Mouse (Mus musculus) gastrocnemius, adult 18-20 months (tissue): ENCODE results near the gene Ptx4. TPM values are rescaled to one million over a fixed set of nuclear protein-coding genes. Genes with fewer than 3 reads are reported as not detected.

Source experiments
- DNase-seq: peaks from one replicate; pipeline ENCODE4 v3.0.0; 2021; ENCODE audit warnings: low spot score
- long read RNA-seq, 2 experiments: library from polyadenylated mRNA; stranded (forward); transcript quantifications; one replicate each; pipeline ENCODE4 v2.0.0; 2021
- total RNA-seq, 2 experiments: library from RNA; stranded (reverse); gene quantifications; 2 replicates each; pipeline ENCODE4 v1.2.3; 2021

Gene Ptx4
- 1 to 10 TPM; 1.1 to 1.5 TPM for total RNA-seq
- long read RNA-seq, experiment 1 = 0 reads
- long read RNA-seq, experiment 2 = 0 reads

GRCm38 (mm10) chr17:25120406-25120805 lies at the start of gene Ptx4:
Gene Ptx4, plus strand, starts transcription at chr17:25120760.
- DNase-seq = no peak

DNA sequence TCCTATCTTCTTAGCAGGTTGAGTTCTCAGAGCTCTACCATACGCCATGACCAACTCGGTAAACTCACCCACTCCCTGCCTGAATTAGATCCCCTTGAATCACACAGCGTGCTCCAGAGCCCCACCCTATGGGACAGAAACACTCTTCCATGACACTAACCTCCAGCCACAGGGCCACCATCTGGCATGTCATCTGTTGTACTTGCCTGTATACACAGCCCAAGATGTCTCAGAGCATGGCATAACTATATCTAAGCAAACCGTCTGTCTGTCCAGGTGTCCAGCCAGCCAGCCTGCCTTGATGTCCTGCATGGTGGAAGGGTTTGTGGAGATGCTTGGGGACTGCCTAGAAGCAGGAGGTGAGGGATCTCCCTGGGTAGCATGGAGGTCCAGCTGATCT lies 43.7 kb upstream of the Ptx4 start:
- no peak for DNase-seq

GRCm38 (mm10) chr17:25077771-25078372 lies 42.7 kb upstream of the Ptx4 start:
- DNase-seq = peak; percentile 60

- no peak for DNase-seq
Measured at GRCm38 (mm10) chr17:25080210-25080609, 40.4 kb upstream of the Ptx4 start.

DNA sequence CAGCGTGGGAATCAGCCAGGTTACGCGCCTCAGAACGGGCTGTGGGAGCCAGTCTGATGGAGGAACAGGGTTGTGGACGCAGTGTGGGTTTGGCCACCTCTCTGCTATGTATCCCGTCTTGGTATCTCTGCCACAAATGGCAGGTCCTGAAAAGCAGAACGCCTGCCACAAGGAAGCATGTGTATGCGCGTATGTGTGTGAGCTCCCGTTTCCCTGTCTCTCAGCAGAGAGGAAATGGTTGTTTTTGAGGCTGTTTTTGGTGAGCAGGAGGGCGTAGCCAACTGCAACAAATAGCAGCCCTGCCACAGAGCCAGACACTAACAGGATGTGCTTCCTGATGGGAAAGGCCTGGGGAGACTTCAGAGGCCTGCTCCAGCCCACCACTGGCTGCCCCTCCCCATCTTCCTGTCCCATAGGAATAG lies 39.6 kb upstream of the Ptx4 start:
- DNase-seq = peak; percentile 64

GRCm38 (mm10) chr17:25082081-25082847 lies 38.3 kb upstream of the Ptx4 start:
- DNase-seq = no peak

DNA sequence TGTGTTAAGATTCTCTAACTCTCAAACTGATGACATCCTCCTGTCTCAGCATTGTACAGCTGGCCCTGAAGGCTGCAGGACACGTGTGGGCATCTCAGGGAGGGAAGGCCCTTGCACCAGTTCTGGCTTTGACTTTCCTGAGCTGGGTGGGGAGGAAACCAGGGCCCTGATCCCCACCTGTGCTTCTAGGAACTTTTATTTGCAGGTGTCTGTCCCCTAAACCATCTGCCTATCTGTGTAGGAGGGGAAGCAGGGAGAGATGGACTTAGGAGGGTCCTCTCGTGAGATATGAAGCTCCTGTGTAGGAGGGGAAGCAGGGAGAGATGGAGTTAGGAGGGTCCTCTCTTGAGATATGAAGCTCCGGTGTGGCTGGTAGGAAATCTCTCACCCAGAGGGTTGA lies 37.7 kb upstream of the Ptx4 start:
- no peak for DNase-seq

DNA sequence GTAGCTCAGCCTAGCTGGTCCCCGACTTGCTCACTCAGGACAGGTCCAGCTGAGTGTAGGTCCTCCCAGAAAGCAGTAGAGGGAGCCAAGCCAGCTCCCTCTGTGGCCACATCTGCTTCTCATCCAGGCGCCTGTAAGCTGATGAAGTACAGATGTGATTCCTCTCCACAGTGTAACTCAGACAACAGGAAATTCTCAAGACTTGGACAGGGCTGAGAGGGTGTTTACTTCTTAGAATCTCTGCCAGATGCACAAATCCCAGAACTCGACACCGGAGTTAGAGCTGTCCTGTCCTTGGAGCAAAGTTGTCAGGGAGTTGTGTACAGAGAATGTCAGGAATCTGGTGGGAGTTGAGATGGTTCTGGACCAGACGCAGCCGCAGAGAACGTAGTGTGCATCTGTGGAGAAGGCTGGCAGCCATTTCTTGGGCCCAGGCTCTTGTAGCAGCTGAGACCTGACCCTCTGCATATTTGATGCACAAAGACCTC lies 37.1 kb upstream of the Ptx4 start, which contains the start of gene Tmem204:
TSS of gene Tmem204 (minus strand) at position 148 of the 488 bp plus-strand sequence.
- DNase-seq = peak; percentile 77

- peak; percentile 82 for DNase-seq
Measured at GRCm38 (mm10) chr17:25084835-25085385, 35.6 kb upstream of the Ptx4 start.

DNA sequence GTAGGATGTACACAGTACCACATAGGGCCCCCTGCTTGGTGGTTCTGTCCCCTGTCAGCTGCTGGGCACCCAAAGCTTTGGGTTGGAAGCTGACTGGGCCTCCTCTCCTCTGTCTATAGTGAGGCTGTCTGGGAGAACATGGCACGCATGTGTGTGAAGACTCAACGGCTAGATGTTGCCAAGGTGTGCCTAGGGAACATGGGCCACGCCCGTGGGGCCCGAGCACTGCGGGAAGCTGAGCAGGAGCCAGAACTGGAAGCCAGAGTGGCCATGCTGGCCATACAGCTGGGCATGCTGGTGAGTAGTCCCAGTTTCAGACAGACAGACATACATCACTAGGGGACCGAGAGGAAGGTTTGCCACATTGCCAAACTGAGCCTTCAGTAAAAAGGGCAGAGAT lies 33.8 kb upstream of the Ptx4 start:
- no peak for DNase-seq

GRCm38 (mm10) chr17:25089158-25089557 lies 31.4 kb upstream of the Ptx4 start:
- no peak for DNase-seq

DNA sequence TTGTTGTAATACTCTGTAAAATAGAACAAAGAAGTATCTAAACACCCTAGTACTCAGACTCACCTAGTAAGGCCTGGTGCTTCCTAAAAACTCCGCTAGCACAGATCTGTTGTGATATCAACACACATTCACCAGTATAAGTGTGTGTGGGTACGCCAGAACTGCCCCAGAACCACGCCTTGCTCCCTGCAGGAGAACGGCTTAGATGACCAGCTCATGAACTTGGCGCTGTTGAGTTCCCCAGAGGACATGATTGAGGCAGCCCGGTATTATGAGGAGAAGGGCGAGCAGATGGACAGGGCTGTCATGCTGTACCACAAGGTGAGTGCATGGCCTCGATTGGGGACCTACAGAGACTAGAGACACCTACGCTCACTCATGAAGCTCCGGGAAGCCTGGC lies 30.1 kb upstream of the Ptx4 start:
- DNase-seq = no peak

DNA sequence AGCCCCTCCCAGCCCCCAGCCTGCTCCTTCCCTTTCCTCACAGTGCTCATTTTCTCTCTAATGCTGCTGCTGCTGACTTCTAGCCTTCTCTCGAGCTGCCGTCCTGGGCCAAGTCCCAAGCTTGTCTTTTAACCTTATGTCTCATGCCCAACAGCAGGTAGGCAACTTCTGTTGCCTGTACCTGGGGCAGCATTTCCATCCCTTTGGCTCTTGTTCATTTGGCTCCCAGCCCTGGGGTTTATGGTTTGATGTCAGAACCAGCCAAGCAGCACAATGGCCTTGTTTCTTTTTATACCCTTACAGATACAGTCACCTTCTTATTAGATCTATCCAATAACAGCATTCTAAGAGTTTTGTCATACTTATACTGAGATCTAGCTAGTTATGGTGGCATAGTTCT lies 24.3 kb upstream of the Ptx4 start:
- no peak for DNase-seq

GRCm38 (mm10) chr17:25100052-25100451 lies 20.5 kb upstream of the Ptx4 start:
- DNase-seq = no peak

- DNase-seq = no peak
Measured at GRCm38 (mm10) chr17:25101338-25101737, 19.2 kb upstream of the Ptx4 start.

- no peak for DNase-seq
Measured at GRCm38 (mm10) chr17:25107786-25108185, 12.8 kb upstream of the Ptx4 start.

GRCm38 (mm10) chr17:25109578-25109977 lies 11.0 kb upstream of the Ptx4 start:
- DNase-seq = peak; percentile 33

- no peak for DNase-seq
Measured at GRCm38 (mm10) chr17:25110590-25110989, 10.0 kb upstream of the Ptx4 start.

GRCm38 (mm10) chr17:25111220-25111619 lies 9.3 kb upstream of the Ptx4 start:
- no peak for DNase-seq

DNA sequence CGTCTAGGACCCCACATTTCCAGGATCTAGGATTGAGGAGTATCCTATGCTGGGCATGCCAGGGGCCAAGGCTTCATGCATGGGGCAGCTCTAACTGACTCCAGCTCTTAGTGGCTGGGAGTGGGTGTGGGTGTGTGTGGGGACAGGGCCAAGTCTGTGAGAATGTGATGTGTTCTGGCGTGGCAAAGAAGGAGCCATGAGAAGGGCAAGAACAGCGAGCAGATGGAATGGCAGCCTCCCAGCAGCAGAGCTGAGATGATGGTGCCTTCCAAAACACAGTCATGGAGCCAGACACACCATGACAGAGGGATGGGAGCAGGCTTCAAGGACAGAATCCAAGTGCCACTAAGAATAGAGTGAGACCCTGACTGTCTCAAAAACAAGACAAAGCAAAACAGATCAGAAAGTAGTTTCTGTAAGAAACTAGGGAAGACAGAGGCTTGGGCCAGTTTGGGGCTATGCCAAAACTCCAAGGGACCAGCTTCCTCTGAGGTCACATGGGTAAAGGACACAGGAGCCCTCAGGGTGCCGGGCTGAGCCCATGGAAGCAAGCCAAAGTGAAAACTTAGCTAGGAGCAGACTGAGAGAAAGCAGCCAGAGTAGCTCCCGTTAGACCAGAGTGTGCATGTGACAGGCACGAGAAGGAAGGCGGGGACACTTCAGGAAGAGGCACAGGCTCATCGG lies 8.7 kb upstream of the Ptx4 start:
- DNase-seq = peak; percentile 75

- DNase-seq = no peak
Measured at GRCm38 (mm10) chr17:25112423-25112810, 8.1 kb upstream of the Ptx4 start.
